Mouse (Mus musculus): ENCODE measurements at regions not wholly inside any gene's neighbourhood (a gene's known extent, or its start where the extent isn't known, plus 50 kb on each side); places are given as distances from the start of the nearest gene placed in this dataset.
A peak's percentile ranks its signal among the peaks of the same experiment; 100 is the strongest.

DNA sequence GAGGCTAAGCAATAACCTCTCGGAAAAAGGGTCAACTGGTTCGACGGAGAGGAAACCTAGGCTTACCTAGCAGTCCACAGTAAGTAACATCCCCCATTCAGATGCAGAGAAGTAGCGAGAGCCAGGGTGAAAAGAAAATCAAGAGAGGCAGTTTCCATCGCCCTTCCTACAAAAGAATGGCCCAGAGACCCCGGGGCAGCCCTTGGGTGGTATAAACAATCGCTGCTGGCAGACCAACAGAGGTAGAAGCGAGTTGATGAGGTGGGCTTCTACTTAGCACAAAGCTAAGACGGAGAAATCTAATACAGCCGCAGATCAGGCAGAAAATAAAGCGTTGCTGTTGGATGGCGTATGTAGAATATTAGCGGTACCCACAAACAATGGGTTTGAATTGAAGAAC is 57.8 kb upstream of the Arl15 start:
- TF ChIP-seq CTCF (IDR thresholded peaks at IDR 0.05), result no peak
- Histone ChIP-seq H3K4me3 (no peak overlapping the region), H3K27ac (no peak overlapping the region)
- no peak for DNase-seq
- intact Hi-C loops (cut with DNase I), result no loop called here

DNA sequence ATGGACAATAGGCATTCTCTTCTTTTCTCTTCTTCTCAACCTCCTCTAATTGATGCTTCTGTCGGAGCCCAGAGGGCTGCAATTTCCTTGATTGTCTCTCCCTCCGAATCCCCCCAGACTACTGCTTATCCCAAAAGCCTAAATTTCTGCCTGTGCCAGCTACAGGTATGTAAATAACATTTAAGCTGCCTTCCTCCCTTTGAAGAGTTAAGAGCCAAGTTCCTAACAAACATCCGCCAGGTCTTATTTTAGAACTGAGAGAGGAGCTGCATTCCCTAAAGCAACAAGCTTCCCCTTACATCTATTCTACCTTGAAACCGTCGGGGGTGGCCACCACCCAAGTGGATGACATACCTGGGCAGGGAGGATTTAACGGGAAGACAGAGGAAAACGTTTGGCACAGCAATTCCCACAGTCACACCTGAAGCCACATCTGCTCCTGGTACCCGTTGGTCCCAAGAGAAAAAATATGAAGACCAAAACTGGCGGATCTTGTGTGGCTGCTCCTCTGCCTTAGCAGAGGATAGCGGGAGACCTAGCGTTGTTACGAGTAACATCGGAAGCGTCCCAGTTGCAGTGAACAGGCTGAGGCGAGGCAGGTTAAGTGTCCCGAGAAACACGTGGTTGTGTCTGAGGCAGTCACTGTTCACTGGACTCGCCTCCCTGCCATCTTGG is 58.6 kb upstream of the Arl15 start:
- Histone ChIP-seq H3K4me3 (no peak overlapping the region), H3K27ac (no peak overlapping the region)
- TF ChIP-seq CTCF (IDR thresholded peaks at IDR 0.05), result no peak
- DNase-seq, result no peak
- intact Hi-C loops (cut with DNase I), result no loop called here

DNA sequence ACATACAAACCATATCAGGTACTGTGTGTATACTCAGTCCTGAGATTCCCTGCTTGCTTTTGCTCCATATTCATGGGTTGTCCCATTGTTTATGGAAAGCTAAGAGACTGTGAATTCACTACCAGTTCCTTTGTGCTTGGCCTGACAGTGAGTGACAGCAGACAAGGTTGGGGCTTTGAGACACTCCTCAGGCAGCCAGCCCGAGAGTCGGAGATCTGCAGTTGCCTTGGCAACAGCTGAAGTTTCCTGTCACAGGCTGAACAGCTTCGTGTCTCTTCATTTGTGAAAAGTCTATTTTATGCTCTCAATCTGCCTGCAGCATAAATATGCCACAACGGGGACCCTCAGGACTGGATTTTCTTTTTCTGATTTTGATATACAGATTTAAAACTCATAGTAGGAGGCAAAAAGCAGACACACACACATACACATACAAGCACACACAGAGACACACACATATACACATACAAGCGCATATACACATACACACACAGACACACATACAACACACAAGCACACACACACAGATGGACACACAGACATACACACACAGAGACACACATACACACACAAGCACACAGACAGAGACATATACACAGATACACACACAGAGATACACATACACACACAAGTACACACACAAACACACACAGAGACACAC is 60.0 kb upstream of the Arl15 start:
- intact Hi-C loops (cut with DNase I), result no loop called here
- Histone ChIP-seq H3K4me3 (no peak overlapping the region), H3K27ac (no peak overlapping the region)
- DNase-seq, result no peak
- no peak for TF ChIP-seq CTCF (IDR thresholded peaks at IDR 0.05)

DNA sequence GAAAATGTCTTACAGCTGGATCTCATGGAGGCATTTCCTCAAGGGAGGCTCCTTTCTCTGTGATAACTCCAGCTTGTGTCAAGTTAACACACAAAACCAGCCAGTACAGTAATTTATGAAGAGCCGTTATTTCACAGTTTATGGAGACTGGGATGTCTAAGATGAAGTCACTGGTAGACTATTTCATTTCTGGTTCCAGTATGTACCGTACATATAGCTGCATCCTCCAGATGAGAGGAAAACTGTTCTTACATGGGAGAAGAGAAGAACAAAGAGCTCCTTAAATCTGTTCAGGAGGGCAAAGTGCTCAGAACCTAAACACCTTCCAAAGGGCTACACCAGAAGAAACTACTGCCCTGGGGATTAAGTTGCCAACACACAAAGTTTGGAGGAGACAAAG is 60.6 kb upstream of the Arl15 start:
- no peak for TF ChIP-seq CTCF (IDR thresholded peaks at IDR 0.05)
- DNase-seq, result no peak
- Histone ChIP-seq H3K4me3 (no peak overlapping the region), H3K27ac (no peak overlapping the region)
- intact Hi-C loops (cut with DNase I), result no loop called here

DNA sequence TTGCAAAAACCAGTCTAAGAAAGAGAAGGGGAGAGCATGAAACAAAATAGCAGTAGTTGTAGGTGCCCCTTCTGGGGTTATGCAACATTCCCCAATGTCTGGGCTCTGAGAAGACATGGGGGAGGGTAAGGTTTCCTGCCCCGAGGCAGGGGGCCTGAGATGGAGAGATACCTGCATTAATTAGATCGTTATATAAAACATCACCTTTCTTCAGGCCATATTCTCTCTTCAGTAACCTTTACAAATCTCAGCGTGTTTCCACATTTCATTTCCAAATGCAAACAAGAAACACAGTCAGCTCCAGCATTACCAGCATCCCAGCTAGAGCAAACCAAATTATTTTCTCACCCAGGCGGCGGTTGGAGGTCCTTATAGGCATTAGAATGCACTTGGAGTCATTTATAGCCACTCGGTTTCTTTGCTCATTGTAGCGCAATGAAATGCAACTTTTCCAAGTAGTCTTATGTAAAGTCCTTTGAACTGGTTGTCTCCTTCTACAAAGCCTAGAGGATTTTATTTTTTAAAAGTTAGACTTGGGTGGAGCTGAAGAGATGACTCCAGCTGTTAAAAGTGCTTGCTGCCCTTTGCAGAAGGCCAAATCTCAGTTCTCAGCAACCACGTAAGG is 63.4 kb upstream of the Arl15 start:
- Histone ChIP-seq H3K27ac (peak overlapping the region; percentile 62), H3K4me3 (no peak overlapping the region)
- intact Hi-C loops (cut with DNase I), result no loop called here
- DNase-seq, result no peak
- no peak for TF ChIP-seq CTCF (IDR thresholded peaks at IDR 0.05)

DNA sequence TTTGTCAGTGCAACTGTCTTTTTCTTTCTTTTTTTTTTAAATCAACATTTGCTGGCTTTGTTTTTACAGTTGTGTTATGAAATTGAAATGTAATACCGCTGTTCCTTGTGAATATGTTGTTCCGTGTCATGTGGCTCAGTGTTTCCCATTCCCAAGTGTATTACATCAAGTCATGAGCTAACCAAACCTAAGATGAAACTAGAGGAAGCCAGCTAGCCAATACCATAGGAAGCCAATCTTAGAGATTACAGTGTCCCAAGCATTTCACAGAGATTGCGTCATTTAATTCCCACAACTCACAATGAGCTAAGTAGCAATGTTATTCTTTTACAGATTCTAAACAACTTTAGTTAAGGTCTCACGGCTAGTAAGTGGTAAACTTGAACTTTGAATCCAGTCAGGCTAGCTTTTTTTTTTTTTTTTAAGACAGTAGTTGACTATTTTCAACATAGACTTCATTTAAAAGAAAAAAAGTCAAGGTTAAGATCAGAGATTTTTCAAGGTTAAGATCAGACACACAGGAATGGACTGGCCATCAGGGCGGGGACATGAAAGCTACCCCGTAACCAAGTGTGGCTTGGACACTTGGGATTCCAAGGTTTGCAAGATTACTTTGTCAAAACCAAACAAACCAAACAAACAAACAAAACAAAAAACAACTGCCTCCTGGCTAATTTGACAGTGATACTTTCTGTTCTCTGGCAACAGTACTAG is 64.1 kb upstream of the Arl15 start:
- H3K27ac ChIP-seq, result peak overlapping the region; percentile 63
- no peak overlapping the region for H3K4me3 ChIP-seq
- no peak for TF ChIP-seq CTCF (IDR thresholded peaks at IDR 0.05)
- no peak for DNase-seq
- intact Hi-C loops (cut with DNase I), result no loop called here

DNA sequence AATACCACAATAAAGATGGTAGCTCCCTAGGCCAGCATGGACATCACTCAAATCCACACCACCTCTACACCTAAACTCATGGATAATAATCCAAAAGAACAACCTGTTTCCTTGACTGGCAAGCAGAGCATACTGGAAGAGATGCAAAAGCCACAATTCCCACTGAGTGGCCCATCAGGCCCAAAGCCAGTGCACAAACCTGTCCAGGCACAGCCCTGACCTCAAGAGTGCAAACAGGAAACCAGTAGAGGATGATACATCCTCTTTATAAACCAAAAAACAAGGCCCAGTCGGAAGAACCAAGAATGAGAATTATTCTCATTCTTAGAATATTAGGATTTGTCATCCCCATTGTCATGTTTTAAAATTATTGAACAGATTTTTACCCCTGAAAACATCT is 64.7 kb upstream of the Arl15 start:
- TF ChIP-seq CTCF (IDR thresholded peaks at IDR 0.05), result no peak
- Histone ChIP-seq H3K27ac (peak overlapping the region; percentile 63), H3K4me3 (no peak overlapping the region)
- DNase-seq, result peak; percentile 50
- intact Hi-C loops (cut with DNase I), result no loop called here

DNA sequence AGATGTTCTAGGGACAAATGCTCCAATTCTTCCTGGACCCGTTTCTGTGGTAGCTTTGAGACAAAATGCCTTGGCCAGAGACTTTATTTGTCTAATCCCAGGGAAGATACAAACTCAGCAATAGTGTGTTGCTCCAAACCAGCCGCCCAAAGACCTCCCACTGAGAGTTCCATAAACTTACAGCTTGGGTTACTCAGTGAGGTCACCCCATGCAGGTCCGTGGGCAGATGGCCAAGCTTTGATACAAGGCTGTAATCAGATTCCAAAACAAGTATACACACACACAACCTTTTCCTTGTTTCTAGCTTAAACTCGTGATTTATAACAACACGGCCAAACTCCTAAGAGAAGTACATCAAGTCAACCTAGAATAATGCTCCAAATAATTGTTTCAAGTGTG is 64.6 kb upstream of the Hspb3 start:
- intact Hi-C loops (cut with DNase I), result no loop called here
- TF ChIP-seq CTCF (IDR thresholded peaks at IDR 0.05), result no peak
- peak; percentile 68 for DNase-seq
- Histone ChIP-seq H3K27ac (peak overlapping the region; percentile 31), H3K4me3 (no peak overlapping the region)

DNA sequence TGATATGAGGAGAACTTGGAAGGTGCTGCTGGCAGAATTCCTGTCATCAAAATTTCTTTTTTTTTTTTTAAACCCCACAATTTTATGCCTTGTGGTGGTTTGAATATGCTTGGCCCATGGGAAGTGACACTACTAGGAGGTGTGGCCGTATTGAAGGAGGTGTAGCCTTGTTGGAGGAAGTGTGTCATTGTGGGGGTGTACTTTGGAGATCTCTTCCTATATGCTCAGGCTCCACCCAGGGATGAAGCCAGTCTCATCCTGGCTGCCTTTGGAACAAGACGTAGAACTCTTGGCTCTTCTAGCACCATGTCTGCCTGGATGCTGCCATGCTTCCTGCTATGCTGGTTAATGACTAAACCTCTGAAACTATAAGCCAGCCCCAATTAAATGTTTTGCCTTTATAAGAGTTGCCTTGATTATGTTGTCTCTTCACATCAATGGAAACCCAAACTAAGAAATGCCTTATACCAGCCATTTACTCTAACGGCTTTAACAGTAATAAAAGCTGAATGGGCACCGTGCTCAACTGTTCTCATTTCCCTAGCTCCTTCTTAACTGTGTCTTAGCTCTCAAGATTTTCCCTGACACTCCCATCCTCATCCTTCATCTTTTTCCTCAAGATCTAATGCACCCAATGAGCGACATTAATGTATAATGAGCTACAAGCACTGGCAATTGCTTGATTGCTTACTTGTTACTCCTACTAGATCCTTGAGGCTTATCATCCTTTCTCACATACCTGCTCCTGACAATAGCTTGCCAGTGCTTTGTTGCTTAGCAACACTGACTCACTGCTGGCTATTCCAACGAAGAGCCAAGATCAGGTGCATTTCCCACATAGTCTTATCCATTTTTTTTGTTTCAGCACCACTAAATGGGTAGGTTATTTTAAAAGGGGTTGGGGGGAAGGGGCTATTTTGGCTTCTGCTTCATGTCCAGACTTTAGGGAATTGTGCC is 61.7 kb upstream of the Hspb3 start:
- no peak overlapping the region for H3K27ac ChIP-seq
- intact Hi-C loops (cut with DNase I), result no loop called here
- DNase-seq, result no peak
- TF ChIP-seq CTCF (IDR thresholded peaks at IDR 0.05), result no peak
- no peak overlapping the region for H3K4me3 ChIP-seq

DNA sequence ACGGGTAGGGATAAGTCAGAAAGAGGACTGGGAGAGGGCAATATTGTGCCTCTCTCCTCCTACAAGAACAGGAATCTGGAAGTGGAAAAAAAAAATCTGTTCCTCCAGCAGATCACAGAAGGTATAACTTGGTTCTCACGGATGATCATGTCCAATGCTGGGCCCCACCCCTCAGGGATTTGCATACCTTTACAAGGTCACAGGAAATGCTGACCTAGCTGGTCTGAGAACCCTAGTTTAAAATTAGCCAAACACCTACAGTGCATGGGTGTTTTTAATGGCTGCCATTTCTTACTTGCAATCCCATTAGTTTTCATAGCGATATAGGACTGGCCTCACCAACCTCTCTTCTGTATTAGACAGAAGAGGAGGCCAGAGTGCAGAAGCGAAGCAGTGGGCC is 51.8 kb upstream of the Hspb3 start:
- intact Hi-C loops (cut with DNase I), result no loop called here
- no peak overlapping the region for H3K4me3 ChIP-seq
- no peak overlapping the region for H3K27ac ChIP-seq
- DNase-seq, result no peak
- no peak for TF ChIP-seq CTCF (IDR thresholded peaks at IDR 0.05)

DNA sequence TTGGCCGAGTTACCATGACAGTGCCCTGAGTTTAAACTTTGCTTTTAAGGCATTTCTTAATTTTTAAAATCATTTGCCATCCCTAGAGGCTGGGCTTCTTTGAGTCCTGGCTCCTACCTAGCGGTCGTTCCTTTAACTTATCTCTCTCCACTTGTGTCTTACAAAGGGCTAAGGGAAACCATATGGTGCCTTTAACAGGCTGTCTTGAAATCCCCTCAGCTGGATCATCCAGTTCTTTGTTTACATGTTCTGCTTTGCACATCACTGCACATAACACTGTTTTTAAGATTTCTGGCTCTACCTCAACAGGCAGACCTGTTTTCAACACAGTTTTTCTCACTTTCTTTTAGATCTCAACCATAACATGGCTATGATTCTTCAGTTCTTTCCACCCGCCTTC is 50.4 kb upstream of the Hspb3 start:
- intact Hi-C loops (cut with DNase I), result no loop called here
- Histone ChIP-seq H3K27ac (no peak overlapping the region), H3K4me3 (no peak overlapping the region)
- TF ChIP-seq CTCF (IDR thresholded peaks at IDR 0.05), result no peak
- no peak for DNase-seq
